Mouse (Mus musculus) brain, embryonic 14.5 days (tissue): Measurements from ENCODE around the gene Pgs1. TPM values are rescaled to one million over a fixed set of nuclear protein-coding genes. Genes with fewer than 3 reads are reported as not detected.

Experiments
- DNase-seq: peaks from one replicate; pipeline ENCODE4 v3.0.0-alpha.2; 2011; ENCODE audit warnings: low read depth
- CTCF ChIP-seq: fragments of 200-500 bp; IDR thresholded peaks from 2 replicates; pipeline ENCODE4 v1.5.1; 2012; ENCODE audit warnings: inconsistent platforms, mild to moderate bottlenecking, moderate library complexity, borderline replicate concordance; ENCODE audit not compliant: insufficient read depth, insufficient read length; ENCODE audit errors: extremely low read depth
- POLR2A ChIP-seq: fragments of 200-500 bp; IDR thresholded peaks from 2 replicates; pipeline ENCODE4 v1.6.1; 2012; ENCODE audit warnings: mild to moderate bottlenecking, inconsistent platforms, borderline replicate concordance; ENCODE audit not compliant: poor library complexity, insufficient read depth, insufficient read length, severe bottlenecking; ENCODE audit errors: extremely low read depth
- polyA plus RNA-seq: library from polyadenylated mRNA; depleted of rRNA; stranded (reverse); fragments of >200 nt; gene quantifications from 2 replicates; pipeline ENCODE4 v1.2.3, GENCODE M21; 2012

Gene Pgs1
- polyA plus RNA-seq, 1 experiment = 48.5 TPM

- TF ChIP-seq POLR2A = no peak
- TF ChIP-seq CTCF = no peak
- no peak for DNase-seq
Measured at GRCm38 (mm10) chr11:117972656-117973558, 13.2 kb upstream of the Pgs1 start.

- no peak for DNase-seq
- no peak for TF ChIP-seq CTCF
- TF ChIP-seq POLR2A = no peak
Measured at GRCm38 (mm10) chr11:117973569-117973968, 12.5 kb upstream of the Pgs1 start.

- TF ChIP-seq POLR2A = no peak
- TF ChIP-seq CTCF = no peak
- DNase-seq = no peak
Measured at GRCm38 (mm10) chr11:117974327-117975125, 11.6 kb upstream of the Pgs1 start.

- peak; percentile 76 for DNase-seq
- TF ChIP-seq CTCF = no peak
- no peak for TF ChIP-seq POLR2A
Measured at GRCm38 (mm10) chr11:117975211-117975967, 10.7 kb upstream of the Pgs1 start.

GRCm38 (mm10) chr11:117976081-117976582 is 10.0 kb upstream of the Pgs1 start:
- peak; percentile 85 for DNase-seq
- no peak for TF ChIP-seq POLR2A
- TF ChIP-seq CTCF = no peak

GRCm38 (mm10) chr11:117977694-117978360 is 8.3 kb upstream of the Pgs1 start:
- DNase-seq = no peak
- no peak for TF ChIP-seq POLR2A
- no peak for TF ChIP-seq CTCF

GRCm38 (mm10) chr11:117979388-117979787 is 6.7 kb upstream of the Pgs1 start:
- DNase-seq = no peak
- TF ChIP-seq CTCF (no peak), POLR2A (no peak)

- no peak for DNase-seq
- no peak for TF ChIP-seq CTCF
- no peak for TF ChIP-seq POLR2A
Measured at GRCm38 (mm10) chr11:117982426-117982825, 3.7 kb upstream of the Pgs1 start.

GRCm38 (mm10) chr11:117983770-117984169 is 2.3 kb upstream of the Pgs1 start:
- TF ChIP-seq POLR2A (no peak), CTCF (no peak)
- DNase-seq = no peak

GRCm38 (mm10) chr11:117987032-117987451 is 950 bp downstream of the Pgs1 start:
- no peak for TF ChIP-seq POLR2A
- no peak for TF ChIP-seq CTCF
- DNase-seq = no peak
